ENCODE assay signal across 15 mouse cellular contexts in the genomic region with DNA sequence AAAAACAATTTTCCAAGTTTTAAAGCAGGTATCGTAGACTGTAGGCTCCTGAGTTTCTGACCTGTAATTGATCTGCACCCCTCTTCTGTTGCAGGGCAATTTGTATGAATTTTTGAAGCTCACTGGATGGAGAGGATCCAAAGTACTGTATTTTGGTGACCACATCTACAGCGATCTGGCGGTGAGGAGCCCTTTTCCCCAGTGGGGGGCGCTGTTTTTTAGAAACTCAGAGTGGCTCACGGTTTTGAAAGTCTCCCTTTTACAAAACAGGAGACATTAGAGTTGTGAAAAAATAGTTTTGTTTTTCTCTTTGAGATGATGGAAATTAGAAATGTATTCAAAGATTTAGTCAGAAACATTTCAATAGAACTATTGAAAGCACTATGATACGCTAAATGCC. TPM values are rescaled to one million over a fixed set of nuclear protein-coding genes. Genes with fewer than 3 reads are reported as not detected.
DNase-seq lines count a peak whose midpoint lies in the region; ATAC-seq and TF ChIP-seq lines count a peak whose summit lies in the region.
"Had no signal": no experiment of that assay in that cellular context is flagged by ENCODE, and none has a peak within 500 bp of the region (broad histone marks: within the 10 kb centered on the region; RNA-seq: fewer than 3 reads in every experiment).

No protein-coding gene starts in this region.

- 78% methylated on average over 6 of the region's 6 CpGs for WGBS in hindbrain, postnatal 0 days
- WGBS in hindbrain, embryonic 10.5 days, result 84% methylated on average over 6 of the region's 6 CpGs
- 90% methylated on average over 6 of the region's 6 CpGs for WGBS in midbrain, postnatal 0 days
- WGBS in midbrain, embryonic 16.5 days, result 84% methylated on average over 6 of the region's 6 CpGs
- WGBS in stomach, postnatal 0 days, result 79% methylated on average over 6 of the region's 6 CpGs

- H3K27ac ChIP-seq in hindbrain, postnatal 0 days, result no peak overlapping the region
- no peak overlapping the region for H3K27ac ChIP-seq in hindbrain, embryonic 10.5 days
- H3K27ac ChIP-seq in midbrain, postnatal 0 days (ENCODE audit: low read depth, low read length), result no peak overlapping the region
- no peak overlapping the region for H3K27ac ChIP-seq in midbrain, embryonic 16.5 days (ENCODE audit: low read length)
- H3K27ac ChIP-seq in stomach, postnatal 0 days (replicated peaks), result no peak overlapping the region
- H3K27ac ChIP-seq: liver, embryonic 14.5 days; macrophage; midbrain, embryonic 12.5 days had no signal

- no peak overlapping the region for H3K9ac ChIP-seq in hindbrain, postnatal 0 days (replicated peaks; ENCODE audit: low read length)
- no peak overlapping the region for H3K9ac ChIP-seq in midbrain, postnatal 0 days (replicated peaks; ENCODE audit: low read length, poor library complexity, severe bottlenecking)
- no peak overlapping the region for H3K9ac ChIP-seq in midbrain, embryonic 16.5 days (ENCODE audit: low read depth, low read length)
- no peak overlapping the region for H3K9ac ChIP-seq in stomach, postnatal 0 days (ENCODE audit: low read length)
- H3K9ac ChIP-seq: heart, embryonic 12.5 days; liver, embryonic 14.5 days; midbrain, embryonic 12.5 days had no signal

- ATAC-seq in hindbrain, postnatal 0 days, result no peak
- ATAC-seq in midbrain, postnatal 0 days (ENCODE audit: low FRiP score), result no peak
- no peak for ATAC-seq in midbrain, embryonic 16.5 days
- ATAC-seq in stomach, postnatal 0 days (ENCODE audit: low FRiP score, low TSS enrichment), result no peak

- 0 out of 2 replicates have a peak, but pooled peaks have one; percentile 32 for TF ChIP-seq CTCF in hindbrain, postnatal 0 days (IDR thresholded peaks at IDR 0.05; ENCODE audit: low read depth)
- peak; percentile 10; the same call in 1 of the 2 replicates for TF ChIP-seq CTCF in midbrain, postnatal 0 days (IDR thresholded peaks at IDR 0.05)
- peak; percentile 40 for TF ChIP-seq CTCF in stomach, postnatal 0 days (IDR thresholded peaks at IDR 0.05; ENCODE audit: low read depth)

- no peak overlapping the region for H3K4me2 ChIP-seq in hindbrain, postnatal 0 days (ENCODE audit: low read depth, low read length)
- H3K4me2 ChIP-seq in midbrain, postnatal 0 days (ENCODE audit: low read depth, low read length, poor library complexity, severe bottlenecking), result no peak overlapping the region
- no peak overlapping the region for H3K4me2 ChIP-seq in midbrain, embryonic 16.5 days (ENCODE audit: low read length)
- no peak overlapping the region for H3K4me2 ChIP-seq in stomach, postnatal 0 days (replicated peaks; ENCODE audit: low read depth)
- H3K4me2 ChIP-seq: heart, embryonic 12.5 days; midbrain, embryonic 12.5 days had no signal

- H3K36me3 ChIP-seq in hindbrain, postnatal 0 days (ENCODE audit: insufficient read depth, low read length), result peaks cover 22% of the 10 kb centered on the region; the same call in 1 of the 2 replicates
- peaks cover 6% of the 10 kb centered on the region for H3K36me3 ChIP-seq in hindbrain, embryonic 10.5 days
- peaks cover 45% of the 10 kb centered on the region for H3K36me3 ChIP-seq in midbrain, postnatal 0 days (ENCODE audit: insufficient read depth, low read length)
- peaks cover 23% of the 10 kb centered on the region for H3K36me3 ChIP-seq in midbrain, embryonic 16.5 days (ENCODE audit: control insufficient read depth, insufficient read depth, low read length)
- H3K36me3 ChIP-seq in stomach, postnatal 0 days (ENCODE audit: control insufficient read depth, insufficient read depth, low read length), result peaks cover 15% of the 10 kb centered on the region; the same call in 1 of the 2 replicates
- H3K36me3 ChIP-seq: midbrain, embryonic 12.5 days had no signal

- no peaks in the 10 kb centered on the region for H3K9me3 ChIP-seq in hindbrain, postnatal 0 days (ENCODE audit: low read length)
- H3K9me3 ChIP-seq in hindbrain, embryonic 10.5 days, result no peaks in the 10 kb centered on the region
- no peaks in the 10 kb centered on the region for H3K9me3 ChIP-seq in midbrain, postnatal 0 days (ENCODE audit: low read length)
- no peaks in the 10 kb centered on the region for H3K9me3 ChIP-seq in midbrain, embryonic 16.5 days (replicated peaks; ENCODE audit: control insufficient read depth, low read length, poor library complexity, severe bottlenecking)
- no peaks in the 10 kb centered on the region for H3K9me3 ChIP-seq in stomach, postnatal 0 days (ENCODE audit: control insufficient read depth, low read length)
- H3K9me3 ChIP-seq: midbrain, embryonic 12.5 days had no signal

- peaks cover 6% of the 10 kb centered on the region; the same call in 1 of the 2 replicates for H3K4me1 ChIP-seq in hindbrain, postnatal 0 days (ENCODE audit: insufficient read depth, low read length)
- H3K4me1 ChIP-seq in hindbrain, embryonic 10.5 days (replicated peaks), result peaks cover 37% of the 10 kb centered on the region
- no peaks in the 10 kb centered on the region for H3K4me1 ChIP-seq in midbrain, postnatal 0 days (ENCODE audit: insufficient read depth, low read length)
- peaks cover 4% of the 10 kb centered on the region; the same call in 1 of the 2 replicates for H3K4me1 ChIP-seq in midbrain, embryonic 16.5 days (ENCODE audit: control insufficient read depth, insufficient read depth, low read length)
- 0 out of 2 replicates have a peak, but pooled peaks cover 2% of the 10 kb centered on the region for H3K4me1 ChIP-seq in stomach, postnatal 0 days (replicated peaks; ENCODE audit: control insufficient read depth, insufficient read depth)

- no peak for TF ChIP-seq EP300 in stomach, postnatal 0 days (optimal IDR thresholded peaks at IDR 0.05)

- no peak for DNase-seq in hindbrain, postnatal 0 days (ENCODE audit: low spot score)
- no peak for DNase-seq in hindbrain, embryonic 10.5 days (ENCODE audit: low spot score)
- DNase-seq in midbrain, postnatal 0 days (ENCODE audit: low spot score), result no peak
- DNase-seq in NIH3T3 (ENCODE audit: low read depth), result peak; percentile 31
- DNase-seq in stomach, postnatal 0 days (ENCODE audit: low spot score), result no peak
- DNase-seq in neural tube, embryonic 10.5 days (ENCODE audit: extremely low spot score, low spot score), result no peak
- DNase-seq: adrenal gland, postnatal 25 days; gastrocnemius, postnatal 36 days; heart, postnatal 36 days; right cerebral cortex, adult 18-20 months had no signal

- no peak overlapping the region for H3K4me3 ChIP-seq in hindbrain, postnatal 0 days (ENCODE audit: low read length)
- H3K4me3 ChIP-seq in hindbrain, embryonic 10.5 days, result no peak overlapping the region
- no peak overlapping the region for H3K4me3 ChIP-seq in midbrain, postnatal 0 days (ENCODE audit: low read depth, low read length)
- no peak overlapping the region for H3K4me3 ChIP-seq in midbrain, embryonic 16.5 days (ENCODE audit: low read depth, low read length)
- no peak overlapping the region for H3K4me3 ChIP-seq in stomach, postnatal 0 days (ENCODE audit: low read depth, low read length)
- H3K4me3 ChIP-seq: heart, embryonic 12.5 days; midbrain, embryonic 12.5 days had no signal

- no peaks in the 10 kb centered on the region for H3K27me3 ChIP-seq in hindbrain, postnatal 0 days (ENCODE audit: insufficient read depth, low read length)
- H3K27me3 ChIP-seq in hindbrain, embryonic 10.5 days (ENCODE audit: insufficient read depth, poor library complexity, severe bottlenecking), result peaks cover 3% of the 10 kb centered on the region; the same call in 1 of the 2 replicates
- H3K27me3 ChIP-seq in midbrain, postnatal 0 days (ENCODE audit: insufficient read depth, low read length), result no peaks in the 10 kb centered on the region
- no peaks in the 10 kb centered on the region for H3K27me3 ChIP-seq in midbrain, embryonic 16.5 days (ENCODE audit: control insufficient read depth, insufficient read depth, low read depth, low read length)
- H3K27me3 ChIP-seq in stomach, postnatal 0 days (ENCODE audit: control insufficient read depth, insufficient read depth, low read length), result no peaks in the 10 kb centered on the region
- H3K27me3 ChIP-seq: heart, embryonic 12.5 days; midbrain, embryonic 12.5 days had no signal

RNA-seq across cellular contexts. Expression of gene Nt5dc3, which starts 45.3 kb away (rescaled TPM):
- total RNA-seq in hindbrain, postnatal 0 days (2014; rRNA removed), result 43.6 and 49.1 TPM in 2 replicates
- polyA plus RNA-seq in hindbrain, postnatal 0 days (2015; fragmentation: Nextera tagmentation; extraction: Ambion mirVana), result 8.5 and 9.3 TPM in 2 replicates
- polyA plus RNA-seq in hindbrain, embryonic 10.5 days (2016; fragmentation: Nextera tagmentation; extraction: Ambion mirVana), result 0.77 and 1.4 TPM in 2 replicates
- total RNA-seq in midbrain, postnatal 0 days (2014; rRNA removed), result 56.2 and 70.5 TPM in 2 replicates
- polyA plus RNA-seq in midbrain, postnatal 0 days (2015; fragmentation: Nextera tagmentation; extraction: Ambion mirVana), result 11.9 and 13.2 TPM in 2 replicates
- polyA plus RNA-seq in midbrain, embryonic 16.5 days (2015; fragmentation: Nextera tagmentation; extraction: Ambion mirVana), result 15.2 and 15.9 TPM in 2 replicates
- polyA plus RNA-seq in stomach, postnatal 0 days (2015; fragmentation: Nextera tagmentation; extraction: Ambion mirVana), result 1.2 TPM in 2 replicates
